Comparison of ENCODE assay signal across 14 mouse cellular contexts in the genomic region with DNA sequence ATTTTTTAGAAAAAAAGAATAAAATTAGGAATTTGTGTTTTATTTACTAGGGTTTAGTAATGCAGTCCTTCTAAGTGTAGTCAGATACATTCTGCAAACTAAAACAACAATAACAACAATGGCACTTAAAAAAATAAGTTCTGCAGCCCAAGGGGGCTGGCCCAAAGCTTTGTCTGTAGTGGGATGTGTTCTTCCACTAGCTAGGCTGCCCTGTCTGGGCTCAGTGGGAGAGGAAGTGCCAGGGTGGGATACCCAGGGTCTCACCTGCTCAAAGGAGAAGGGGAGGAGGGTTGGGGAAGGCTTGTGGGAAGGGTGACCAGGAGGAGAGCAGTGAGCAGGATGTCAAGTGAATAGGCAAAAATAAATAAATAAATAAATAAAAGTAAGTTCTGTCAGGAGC. TPM values are rescaled to one million over a fixed set of nuclear protein-coding genes. Genes with fewer than 3 reads are reported as not detected.
DNase-seq lines count a peak whose midpoint lies in the region; ATAC-seq and TF ChIP-seq lines count a peak whose summit lies in the region.
"Had no signal": no experiment of that assay in that cellular context is flagged by ENCODE, and none has a peak within 500 bp of the region (broad histone marks: within the 10 kb centered on the region; RNA-seq: fewer than 3 reads in every experiment).

No protein-coding gene starts in this region.

- H3K4me2 ChIP-seq in forebrain, embryonic 11.5 days (ENCODE audit: low read depth, low read length, severe bottlenecking): no peak overlapping the region
- no peak overlapping the region for H3K4me2 ChIP-seq in kidney, postnatal 0 days (ENCODE audit: low read length)
- no peak overlapping the region for H3K4me2 ChIP-seq in neural tube, embryonic 13.5 days
- no peak overlapping the region for H3K4me2 ChIP-seq in neural tube, embryonic 15.5 days
- H3K4me2 ChIP-seq: liver, embryonic 12.5 days; neural tube, embryonic 12.5 days had no signal

- H3K9ac ChIP-seq in forebrain, embryonic 11.5 days (ENCODE audit: low read length): no peak overlapping the region
- no peak overlapping the region for H3K9ac ChIP-seq in kidney, postnatal 0 days (ENCODE audit: low read depth, low read length)
- no peak overlapping the region for H3K9ac ChIP-seq in neural tube, embryonic 13.5 days
- no peak overlapping the region for H3K9ac ChIP-seq in neural tube, embryonic 15.5 days (replicated peaks)
- H3K9ac ChIP-seq: liver, embryonic 12.5 days; neural tube, embryonic 12.5 days had no signal

- H3K4me1 ChIP-seq in forebrain, embryonic 11.5 days (replicated peaks; ENCODE audit: control insufficient read depth, insufficient read depth, low read length): no peaks in the 10 kb centered on the region
- peaks cover 3% of the 10 kb centered on the region for H3K4me1 ChIP-seq in forebrain, embryonic 10.5 days
- no peaks in the 10 kb centered on the region for H3K4me1 ChIP-seq in kidney, postnatal 0 days (replicated peaks; ENCODE audit: insufficient read depth, low read length)
- H3K4me1 ChIP-seq in neural tube, embryonic 13.5 days (replicated peaks): peaks cover 5% of the 10 kb centered on the region; the same call in 1 of the 2 replicates
- H3K4me1 ChIP-seq in neural tube, embryonic 15.5 days: peaks cover 4% of the 10 kb centered on the region
- H3K4me1 ChIP-seq: neural tube, embryonic 12.5 days had no signal

- no peak overlapping the region for H3K27ac ChIP-seq in forebrain, embryonic 11.5 days (ENCODE audit: low read depth, low read length)
- no peak overlapping the region for H3K27ac ChIP-seq in forebrain, embryonic 10.5 days
- no peak overlapping the region for H3K27ac ChIP-seq in kidney, postnatal 0 days
- no peak overlapping the region for H3K27ac ChIP-seq in neural tube, embryonic 13.5 days (replicated peaks)
- no peak overlapping the region for H3K27ac ChIP-seq in neural tube, embryonic 15.5 days (replicated peaks)
- H3K27ac ChIP-seq: liver, embryonic 12.5 days; neural tube, embryonic 12.5 days; stomach, postnatal 0 days had no signal

- no peaks in the 10 kb centered on the region for H3K9me3 ChIP-seq in forebrain, embryonic 11.5 days (ENCODE audit: control insufficient read depth, low read length)
- no peaks in the 10 kb centered on the region for H3K9me3 ChIP-seq in forebrain, embryonic 10.5 days
- H3K9me3 ChIP-seq in kidney, postnatal 0 days (replicated peaks; ENCODE audit: low read length): no peaks in the 10 kb centered on the region
- H3K9me3 ChIP-seq in neural tube, embryonic 13.5 days: no peaks in the 10 kb centered on the region
- no peaks in the 10 kb centered on the region for H3K9me3 ChIP-seq in neural tube, embryonic 15.5 days (replicated peaks)
- H3K9me3 ChIP-seq: liver, embryonic 12.5 days; megakaryocyte, embryonic 14.5 days; neural tube, embryonic 12.5 days had no signal

- no peak for TF ChIP-seq CTCF in kidney, postnatal 0 days (IDR thresholded peaks at IDR 0.05; ENCODE audit: low read depth)

- peak; percentile 57; the same call in 1 of the 2 replicates for ATAC-seq in forebrain, embryonic 11.5 days (replicated peaks; ENCODE audit: low FRiP score)
- 0 out of 2 replicates have a peak, but pooled peaks have one; percentile 36 for ATAC-seq in kidney, postnatal 0 days (replicated peaks; ENCODE audit: low FRiP score, low read depth)
- ATAC-seq in neural tube, embryonic 13.5 days (ENCODE audit: low read depth): peak; percentile 25; the same call in 1 of the 2 replicates
- ATAC-seq in neural tube, embryonic 15.5 days (ENCODE audit: low FRiP score): no peak
- ATAC-seq: liver, embryonic 12.5 days had no signal

- H3K27me3 ChIP-seq in forebrain, embryonic 11.5 days (ENCODE audit: control insufficient read depth, insufficient read depth, low read length): no peaks in the 10 kb centered on the region
- no peaks in the 10 kb centered on the region for H3K27me3 ChIP-seq in forebrain, embryonic 10.5 days (ENCODE audit: poor library complexity, severe bottlenecking)
- H3K27me3 ChIP-seq in kidney, postnatal 0 days (ENCODE audit: insufficient read depth, low read length): no peaks in the 10 kb centered on the region
- H3K27me3 ChIP-seq in neural tube, embryonic 13.5 days: no peaks in the 10 kb centered on the region
- no peaks in the 10 kb centered on the region for H3K27me3 ChIP-seq in neural tube, embryonic 15.5 days (replicated peaks)
- H3K27me3 ChIP-seq: CH12.LX; liver, embryonic 12.5 days; megakaryocyte, embryonic 14.5 days; neural tube, embryonic 12.5 days had no signal

- no peak for DNase-seq in forebrain, embryonic 11.5 days (ENCODE audit: low spot score)
- DNase-seq in forebrain, embryonic 10.5 days (ENCODE audit: extremely low spot score, low spot score): no peak
- DNase-seq in kidney, postnatal 0 days (ENCODE audit: low spot score): no peak
- DNase-seq in kidney, adult 11 months: no peak
- no peak for DNase-seq in adrenal gland, postnatal 36 days
- no peak for DNase-seq in urinary bladder, adult 2 months (ENCODE audit: low spot score)
- DNase-seq: gastrocnemius, postnatal 25 days had no signal

- H3K36me3 ChIP-seq in forebrain, embryonic 11.5 days (ENCODE audit: control insufficient read depth, insufficient read depth, low read length): no peaks in the 10 kb centered on the region
- 0 out of 2 replicates have a peak, but pooled peaks cover 4% of the 10 kb centered on the region for H3K36me3 ChIP-seq in forebrain, embryonic 10.5 days (replicated peaks)
- no peaks in the 10 kb centered on the region for H3K36me3 ChIP-seq in kidney, postnatal 0 days (ENCODE audit: insufficient read depth, low read length)
- H3K36me3 ChIP-seq in neural tube, embryonic 13.5 days: no peaks in the 10 kb centered on the region
- no peaks in the 10 kb centered on the region for H3K36me3 ChIP-seq in neural tube, embryonic 15.5 days
- H3K36me3 ChIP-seq: liver, embryonic 12.5 days; neural tube, embryonic 12.5 days had no signal

- H3K4me3 ChIP-seq in forebrain, embryonic 11.5 days (ENCODE audit: low read depth, low read length): no peak overlapping the region
- H3K4me3 ChIP-seq in forebrain, embryonic 10.5 days: no peak overlapping the region
- no peak overlapping the region for H3K4me3 ChIP-seq in kidney, postnatal 0 days (replicated peaks; ENCODE audit: low read depth, low read length)
- H3K4me3 ChIP-seq in neural tube, embryonic 13.5 days: no peak overlapping the region
- no peak overlapping the region for H3K4me3 ChIP-seq in neural tube, embryonic 15.5 days (replicated peaks)
- H3K4me3 ChIP-seq: liver, embryonic 12.5 days; megakaryocyte, embryonic 14.5 days; neural tube, embryonic 12.5 days had no signal

RNA-seq across cellular contexts. Expression of a gene that starts 48.2 kb away (rescaled TPM):
- 39.7 and 41.2 TPM in 2 replicates for polyA plus RNA-seq in forebrain, embryonic 11.5 days (2014; fragmentation: Nextera tagmentation; extraction: Ambion mirVana)
- polyA plus RNA-seq in forebrain, embryonic 10.5 days (2016; fragmentation: Nextera tagmentation; extraction: Ambion mirVana): 31.2 and 31.6 TPM in 2 replicates
- polyA plus RNA-seq in kidney, postnatal 0 days (2015; fragmentation: Nextera tagmentation; extraction: Ambion mirVana): 24.2 and 25.1 TPM in 2 replicates
- 43.2 and 43.5 TPM in 2 replicates for polyA plus RNA-seq in neural tube, embryonic 13.5 days (2015; fragmentation: Nextera tagmentation; extraction: Ambion mirVana)
- polyA plus RNA-seq in neural tube, embryonic 15.5 days (2015; fragmentation: Nextera tagmentation; extraction: Ambion mirVana): 36.8 and 38.0 TPM in 2 replicates
- 10 to 100 TPM; 29.6 to 40.9 TPM for total RNA-seq in adrenal gland, postnatal 36 days (2021)
- 24.3 and 26.5 TPM in 2 replicates for polyA plus RNA-seq in urinary bladder, adult 2 months (2012; rRNA removed)
